Mouse (Mus musculus) stomach, embryonic 16.5 days (tissue): ENCODE measurements at regions not wholly inside any gene's neighbourhood (a gene's known extent, or its start where the extent isn't known, plus 50 kb on each side); places are given as distances from the start of the nearest gene placed in this dataset.

Source experiments
- ATAC-seq: fragments of 200-750 bp; cut with Nextera tagmentation; 2 replicates; pipeline ENCODE4 v1.8.0; 2017; ENCODE audit warnings: moderate number of reproducible peaks, moderate TSS enrichment; ENCODE audit not compliant: insufficient read depth, low FRiP score
- H3K27ac ChIP-seq: fragments of 300-500 bp; sonication (generic); 2 replicates; pipeline ENCODE4 v1.5.1; 2014; ENCODE audit warnings: low read length
- H3K27me3 ChIP-seq: fragments of 300-500 bp; sonication (generic); 2 replicates; pipeline ENCODE4 v1.6.1; 2014; ENCODE audit warnings: low read length, control low read depth, mixed read lengths; ENCODE audit not compliant: control insufficient read depth, insufficient read depth
- H3K36me3 ChIP-seq: fragments of 300-500 bp; sonication (generic); 2 replicates; pipeline ENCODE4 v1.6.1; 2014; ENCODE audit warnings: low read length; ENCODE audit not compliant: control insufficient read depth, insufficient read depth
- H3K4me1 ChIP-seq: fragments of 300-500 bp; sonication (generic); 2 replicates; pipeline ENCODE4 v1.6.1; 2014; ENCODE audit warnings: low read length, control low read depth, mixed read lengths; ENCODE audit not compliant: control insufficient read depth, insufficient read depth
- H3K4me2 ChIP-seq: fragments of 300-500 bp; sonication (generic); 2 replicates; pipeline ENCODE4 v1.6.1; 2014; ENCODE audit warnings: low read depth, low read length, mixed read lengths
- H3K4me3 ChIP-seq: fragments of 300-500 bp; sonication (generic); replicated peaks from 2 replicates; pipeline ENCODE4 v1.5.1; 2014; ENCODE audit warnings: mild to moderate bottlenecking, low read length
- H3K9ac ChIP-seq: fragments of 300-500 bp; sonication (generic); 2 replicates; pipeline ENCODE4 v1.6.1; 2014; ENCODE audit warnings: low read length
- H3K9me3 ChIP-seq: fragments of 300-500 bp; sonication (generic); replicated peaks from 2 replicates; pipeline ENCODE4 v1.6.1; 2016; ENCODE audit warnings: low read length, control low read depth; ENCODE audit not compliant: control insufficient read depth
- WGBS: fragments of 180-500 bp; shearing (Covaris S2); extraction: QIAGEN DNeasy Blood & Tissue Kit; methylation state at CpG from one replicate; pipeline ENCODE4 v1.1.7; 2014; 5-methylcytosine and 5-hydroxymethylcytosine counted together

GRCm38 (mm10) chr12:91932490-91933361, 83.8 kb upstream of the Sel1l start:
- ATAC-seq: no peak
- Histone ChIP-seq H3K9me3 (no peaks in the 10 kb centered on the region), H3K4me2 (no peak overlapping the region)

GRCm38 (mm10) chr12:91931586-91931985, 82.6 kb upstream of the Sel1l start:
- Histone ChIP-seq H3K27ac (no peak overlapping the region), H3K4me1 (no peaks in the 10 kb centered on the region), H3K36me3 (no peaks in the 10 kb centered on the region), H3K9ac (no peak overlapping the region), H3K4me2 (no peak overlapping the region), H3K4me3 (no peak overlapping the region), H3K27me3 (no peaks in the 10 kb centered on the region), H3K9me3 (no peaks in the 10 kb centered on the region)
- WGBS: 85% methylated on average over 6 of the region's 6 CpGs
- ATAC-seq: no peak

More at GRCm38 (mm10) chr12:91932490-91933361, 83.8 kb upstream of the Sel1l start:
- 23% methylated on average over 7 of the region's 7 CpGs for WGBS
- Histone ChIP-seq H3K4me1 (no peaks in the 10 kb centered on the region), H3K36me3 (no peaks in the 10 kb centered on the region), H3K27me3 (no peaks in the 10 kb centered on the region), H3K27ac (no peak overlapping the region), H3K9ac (no peak overlapping the region), H3K4me3 (no peak overlapping the region)

- no peaks in the 10 kb centered on the region for H3K4me1 ChIP-seq
- no peaks in the 10 kb centered on the region for H3K36me3 ChIP-seq
- no peak for ATAC-seq
- H3K9me3 ChIP-seq: no peaks in the 10 kb centered on the region
- H3K4me2 ChIP-seq: no peak overlapping the region
- H3K27me3 ChIP-seq: no peaks in the 10 kb centered on the region
- H3K27ac ChIP-seq: no peak overlapping the region
- WGBS: 62% methylated on average over 7 of the region's 7 CpGs
- no peak overlapping the region for H3K4me3 ChIP-seq
- H3K9ac ChIP-seq: no peak overlapping the region
Observed at GRCm38 (mm10) chr12:91929386-91930054, 80.6 kb upstream of the Sel1l start.

GRCm38 (mm10) chr12:91927576-91927975, 78.6 kb upstream of the Sel1l start:
- Histone ChIP-seq H3K27ac (no peak overlapping the region), H3K9ac (no peak overlapping the region), H3K9me3 (no peaks in the 10 kb centered on the region), H3K27me3 (no peaks in the 10 kb centered on the region), H3K4me1 (no peaks in the 10 kb centered on the region), H3K4me2 (no peak overlapping the region), H3K4me3 (no peak overlapping the region), H3K36me3 (no peaks in the 10 kb centered on the region)
- 79% methylated on average over 6 of the region's 6 CpGs for WGBS
- no peak for ATAC-seq

GRCm38 (mm10) chr12:91915486-91915885, 66.5 kb upstream of the Sel1l start:
- Histone ChIP-seq H3K27me3 (no peaks in the 10 kb centered on the region), H3K9ac (no peak overlapping the region), H3K27ac (no peak overlapping the region), H3K4me1 (no peaks in the 10 kb centered on the region), H3K36me3 (no peaks in the 10 kb centered on the region), H3K4me2 (no peak overlapping the region), H3K4me3 (no peak overlapping the region), H3K9me3 (no peaks in the 10 kb centered on the region)
- no peak for ATAC-seq
- WGBS: 67% methylated on average over 3 of the region's 3 CpGs

GRCm38 (mm10) chr12:91910529-91910928, 61.6 kb upstream of the Sel1l start:
- ATAC-seq: no peak
- Histone ChIP-seq H3K36me3 (no peaks in the 10 kb centered on the region), H3K9ac (no peak overlapping the region), H3K4me3 (no peak overlapping the region), H3K4me1 (no peaks in the 10 kb centered on the region), H3K9me3 (no peaks in the 10 kb centered on the region), H3K27me3 (no peaks in the 10 kb centered on the region), H3K27ac (no peak overlapping the region), H3K4me2 (no peak overlapping the region)
- WGBS: 29% methylated on average over 8 of the region's 8 CpGs
